Mouse (Mus musculus): Measurements from ENCODE around the gene Gm43517. TPM values are rescaled to one million over a fixed set of nuclear protein-coding genes. Genes with fewer than 3 reads are reported as not detected.

Gm43517 gene
- polyA plus RNA-seq, 1 experiment from 2014 or later = 0.08 TPM

GRCm38 (mm10) chr12:49398636-49399035 is 13.7 kb downstream of the Gm43517 start:
- ATAC-seq (ENCODE audit: low FRiP score) = no peak
- no peaks in the 10 kb centered on the region for H3K36me3 ChIP-seq
- 15% methylated on average over 3 of the region's 3 CpGs for WGBS
- peaks cover 9% of the 10 kb centered on the region for H3K4me1 ChIP-seq
- H3K27me3 ChIP-seq = peaks cover 74% of the 10 kb centered on the region
- H3K9me3 ChIP-seq (replicated peaks) = no peaks in the 10 kb centered on the region
- H3K9ac ChIP-seq = no peak overlapping the region
- no peak overlapping the region for H3K27ac ChIP-seq
- no peak overlapping the region for H3K4me3 ChIP-seq
- H3K4me2 ChIP-seq (replicated peaks) = no peak overlapping the region

GRCm38 (mm10) chr12:49399611-49400010 is 14.6 kb downstream of the Gm43517 start:
- H3K4me3 ChIP-seq = no peak overlapping the region
- peaks cover 9% of the 10 kb centered on the region for H3K4me1 ChIP-seq
- no peak overlapping the region for H3K27ac ChIP-seq
- no peak overlapping the region for H3K9ac ChIP-seq
- H3K36me3 ChIP-seq = no peaks in the 10 kb centered on the region
- ATAC-seq (ENCODE audit: low FRiP score) = no peak
- no peak overlapping the region for H3K4me2 ChIP-seq (replicated peaks)
- H3K9me3 ChIP-seq (replicated peaks) = no peaks in the 10 kb centered on the region
- peaks cover 69% of the 10 kb centered on the region for H3K27me3 ChIP-seq
- 2% methylated on average over 1 of the region's 1 CpGs for WGBS

GRCm38 (mm10) chr12:49400036-49400852 is 15.3 kb downstream of the Gm43517 start:
- Histone ChIP-seq H3K27me3 (peaks cover 66% of the 10 kb centered on the region), H3K9me3 (replicated peaks) (no peaks in the 10 kb centered on the region), H3K36me3 (no peaks in the 10 kb centered on the region), H3K4me1 (peaks cover 9% of the 10 kb centered on the region), H3K27ac (no peak overlapping the region), H3K4me3 (peak overlapping the region; percentile 41; the same call in 1 of the 2 replicates), H3K9ac (no peak overlapping the region), H3K4me2 (replicated peaks) (peak overlapping the region; percentile 89)
- WGBS = 3% methylated on average over 9 of the region's 9 CpGs
- ATAC-seq (ENCODE audit: low FRiP score) = no peak

GRCm38 (mm10) chr12:49400853-49401118 is 15.8 kb downstream of the Gm43517 start:
- under 1% methylated on average over 8 of the region's 8 CpGs for WGBS
- Histone ChIP-seq H3K36me3 (no peaks in the 10 kb centered on the region), H3K27me3 (peaks cover 63% of the 10 kb centered on the region), H3K9me3 (replicated peaks) (no peaks in the 10 kb centered on the region), H3K4me2 (replicated peaks) (peak overlapping the region; percentile 89), H3K4me1 (peaks cover 9% of the 10 kb centered on the region), H3K9ac (no peak overlapping the region), H3K4me3 (peak overlapping the region; percentile 41), H3K27ac (no peak overlapping the region)
- ATAC-seq (ENCODE audit: low FRiP score) = peak; percentile 82

GRCm38 (mm10) chr12:49401119-49401795 is 16.3 kb downstream of the Gm43517 start:
- H3K9me3 ChIP-seq (replicated peaks) = no peaks in the 10 kb centered on the region
- peak overlapping the region; percentile 41 for H3K4me3 ChIP-seq
- H3K4me1 ChIP-seq = peaks cover 9% of the 10 kb centered on the region
- ATAC-seq (ENCODE audit: low FRiP score) = peak; percentile 81
- WGBS = under 1% methylated on average over 68 of the region's 68 CpGs
- H3K4me2 ChIP-seq (replicated peaks) = peak overlapping the region; percentile 89
- H3K27me3 ChIP-seq = peaks cover 60% of the 10 kb centered on the region
- H3K36me3 ChIP-seq = no peaks in the 10 kb centered on the region
- H3K9ac ChIP-seq = peak overlapping the region; percentile 67
- no peak overlapping the region for H3K27ac ChIP-seq

GRCm38 (mm10) chr12:49401796-49402130 is 16.8 kb downstream of the Gm43517 start:
- Histone ChIP-seq H3K9ac (peak overlapping the region; percentile 67; the same call in 1 of the 2 replicates), H3K27ac (no peak overlapping the region), H3K4me1 (peaks cover 9% of the 10 kb centered on the region), H3K27me3 (peaks cover 57% of the 10 kb centered on the region), H3K36me3 (no peaks in the 10 kb centered on the region), H3K4me3 (peak overlapping the region; percentile 41), H3K9me3 (replicated peaks) (no peaks in the 10 kb centered on the region), H3K4me2 (replicated peaks) (peak overlapping the region; percentile 89)
- WGBS = 0% methylated on average over 5 of the region's 5 CpGs
- no peak for ATAC-seq (ENCODE audit: low FRiP score)

- Histone ChIP-seq H3K4me3 (no peak overlapping the region), H3K9ac (no peak overlapping the region), H3K4me1 (no peaks in the 10 kb centered on the region), H3K27ac (no peak overlapping the region), H3K4me2 (replicated peaks) (no peak overlapping the region), H3K27me3 (peaks cover 7% of the 10 kb centered on the region; the same call in 1 of the 2 replicates), H3K9me3 (replicated peaks) (no peaks in the 10 kb centered on the region), H3K36me3 (no peaks in the 10 kb centered on the region)
- ATAC-seq (ENCODE audit: low FRiP score) = 0 out of 2 replicates have a peak, but pooled peaks have one; percentile 60
- 59% methylated on average over 2 of the region's 2 CpGs for WGBS
These were observed 24.9 kb downstream of the Gm43517 start for GRCm38 (mm10) chr12:49409833-49410232.

GRCm38 (mm10) chr12:49417963-49418362 is 33.0 kb downstream of the Gm43517 start:
- Histone ChIP-seq H3K4me2 (replicated peaks) (no peak overlapping the region), H3K4me3 (no peak overlapping the region), H3K4me1 (no peaks in the 10 kb centered on the region), H3K27me3 (no peaks in the 10 kb centered on the region), H3K9ac (no peak overlapping the region), H3K36me3 (no peaks in the 10 kb centered on the region), H3K9me3 (replicated peaks) (no peaks in the 10 kb centered on the region), H3K27ac (no peak overlapping the region)
- ATAC-seq (ENCODE audit: low FRiP score) = no peak
- WGBS = 77% methylated on average over 3 of the region's 3 CpGs

Other genes starting within 250 kb of the Gm43517 start
- gene Foxg1, start 2.5 kb upstream of the Gm43517 start, polyA plus RNA-seq (2016; fragmentation: Nextera tagmentation; extraction: Ambion mirVana) = 0.68 and 1.9 TPM in 2 replicates